Mouse (Mus musculus) hindbrain, embryonic 11.5 days (tissue): ENCODE measurements around the gene Cd300e. TPM values are rescaled to one million over a fixed set of nuclear protein-coding genes. Genes with fewer than 3 reads are reported as not detected.

Experiments
- polyA plus RNA-seq: library from polyadenylated mRNA; unstranded; fragments of >200 nt; fragmentation: Nextera tagmentation; extraction: Ambion mirVana; gene quantifications from 2 replicates; pipeline ENCODE4 v1.2.1, GENCODE M21; 2014

Cd300e gene
- polyA plus RNA-seq, 1 experiment from 2014 or later: not detected

Other genes with a start within 250 kb of the Cd300e start
- 17.7 and 18.3 TPM in 2 replicates for gene Gprc5c, start 211.0 kb downstream of the Cd300e start, polyA plus RNA-seq
- 0.92 and 1.0 TPM in 2 replicates for gene Cd300a, start 172.1 kb downstream of the Cd300e start, polyA plus RNA-seq
- gene Cd300lb, start 127.8 kb downstream of the Cd300e start, polyA plus RNA-seq: 0.06 and 0.22 TPM in 2 replicates
- gene Cd300c, start 93.0 kb downstream of the Cd300e start, polyA plus RNA-seq: not detected in 2 replicates
- gene Cd300ld, start 72.3 kb downstream of the Cd300e start, polyA plus RNA-seq: 0.13 and 0.25 TPM in 2 replicates
- 1.1 and 1.2 TPM in 2 replicates for gene Cd300c2, start 60.3 kb downstream of the Cd300e start, polyA plus RNA-seq
- gene Cd300ld2, start 46.0 kb downstream of the Cd300e start, polyA plus RNA-seq: not detected in 2 replicates
- not detected in 2 replicates for gene Cd300ld4, start 35.2 kb downstream of the Cd300e start, polyA plus RNA-seq
- not detected in 2 replicates for gene Cd300ld5, start 24.4 kb downstream of the Cd300e start, polyA plus RNA-seq
- not detected in 2 replicates for gene Cd300ld3, start 13.8 kb downstream of the Cd300e start, polyA plus RNA-seq
- gene Rab37, start 29.3 kb upstream of the Cd300e start, polyA plus RNA-seq: 0.42 and 0.85 TPM in 2 replicates
- 0.22 TPM in 1 of 2 replicates, not detected in the other for gene Cd300lf, start 71.8 kb upstream of the Cd300e start, polyA plus RNA-seq
- 29.5 and 33.7 TPM in 2 replicates for gene Slc9a3r1, start 101.2 kb upstream of the Cd300e start, polyA plus RNA-seq
- 7.2 and 7.3 TPM in 2 replicates for gene Tmem104, start 125.3 kb upstream of the Cd300e start, polyA plus RNA-seq
- gene Nat9, start 125.7 kb upstream of the Cd300e start, polyA plus RNA-seq: 19.5 and 20.1 TPM in 2 replicates
- 0.25 and 0.43 TPM in 2 replicates for gene Grin2c, start 205.1 kb upstream of the Cd300e start, polyA plus RNA-seq
- gene Fdxr, start 214.9 kb upstream of the Cd300e start, polyA plus RNA-seq: 11.6 and 14.9 TPM in 2 replicates
- gene Fads6, start 235.5 kb upstream of the Cd300e start, polyA plus RNA-seq: 0.40 and 0.52 TPM in 2 replicates
- gene Otop2, start 245.0 kb upstream of the Cd300e start, polyA plus RNA-seq: not detected in 2 replicates